Mouse (Mus musculus) CH12.LX (cell line): ENCODE data around the gene C1qtnf1. TPM values are rescaled to one million over a fixed set of nuclear protein-coding genes. Genes with fewer than 3 reads are reported as not detected.
A peak's percentile ranks its signal among the peaks of the same experiment; 100 is the strongest.

Source experiments
- DNase-seq: peaks from one replicate; pipeline ENCODE4 v3.0.0-alpha.2; 2013; ENCODE audit errors: extremely low read depth
- H3K27ac ChIP-seq: 2 replicates; pipeline ENCODE4 v1.5.1; 2012; ENCODE audit warnings: low read depth, mild to moderate bottlenecking, control low read depth, moderate library complexity; ENCODE audit not compliant: insufficient read depth
- H3K27me3 ChIP-seq: replicated peaks from 2 replicates; pipeline ENCODE3; 2012; ENCODE audit warnings: inconsistent platforms
- H3K36me3 ChIP-seq, 2 experiments: replicated peaks in 1 of 2; 2 replicates each; pipeline versions ENCODE3 to v1.6.1; 2012; ENCODE audit warnings: inconsistent platforms in 1 of 2, low read length in 1 of 2, mild to moderate bottlenecking in 1 of 2, mixed read lengths in 1 of 2, moderate library complexity in 1 of 2; ENCODE audit not compliant: control insufficient read depth in 1 of 2, insufficient read depth in 1 of 2
- H3K4me1 ChIP-seq, 2 experiments: 2 replicates each; pipeline ENCODE4 v1.6.1; 2012; ENCODE audit warnings: inconsistent platforms in 1 of 2, moderate library complexity in 1 of 2; ENCODE audit not compliant: insufficient read depth in 2 of 2, control insufficient read depth in 1 of 2
- H3K4me2 ChIP-seq: 2 replicates; pipeline ENCODE4 v1.6.1; 2012; ENCODE audit warnings: low read depth, mild to moderate bottlenecking, control low read depth; ENCODE audit not compliant: poor library complexity, insufficient read depth, severe bottlenecking
- H3K4me3 ChIP-seq, 3 experiments: fragments of 150-350 bp in 1 of 3; sonication (generic) in 1 of 3; replicated peaks in 1 of 3; 2 replicates each; pipeline versions ENCODE3 to v1.5.1; 2011 to 2012; ENCODE audit warnings: low read depth in 2 of 3, low read length in 2 of 3, mild to moderate bottlenecking in 2 of 3, moderate library complexity in 2 of 3, control low read depth in 1 of 3, improper control_type of control experiment in 1 of 3, inconsistent platforms in 1 of 3, mixed read lengths in 1 of 3; ENCODE audit not compliant: poor library complexity in 1 of 3
- H3K79me2 ChIP-seq: replicated peaks from 2 replicates; pipeline ENCODE4 v1.6.1; 2012; ENCODE audit warnings: mild to moderate bottlenecking, moderate library complexity; ENCODE audit not compliant: control insufficient read depth, poor library complexity, insufficient read depth, severe bottlenecking; ENCODE audit errors: extremely low read depth
- H3K9ac ChIP-seq: 2 replicates; pipeline ENCODE4 v1.6.1; 2012; ENCODE audit warnings: low read depth, mild to moderate bottlenecking, control low read depth, moderate library complexity; ENCODE audit not compliant: insufficient read depth
- H3K9me3 ChIP-seq: replicated peaks from 2 replicates; pipeline ENCODE3; 2012; ENCODE audit warnings: low read length, inconsistent platforms, mixed read lengths
- BHLHE40 ChIP-seq: IDR thresholded peaks from 2 replicates; pipeline ENCODE4 v1.6.1; 2011; ENCODE audit warnings: mild to moderate bottlenecking, low read depth, low read length, improper control_type of control experiment
- CHD1 ChIP-seq: IDR thresholded peaks from 2 replicates; pipeline ENCODE4 v1.6.1; 2012; ENCODE audit warnings: low read depth, low read length, improper control_type of control experiment, inconsistent platforms
- CHD2 ChIP-seq: IDR thresholded peaks from 2 replicates; pipeline ENCODE4 v1.6.1; 2011; ENCODE audit warnings: low read length, improper control_type of control experiment
- CTCF ChIP-seq, 2 experiments: IDR thresholded peaks in 1 of 2; conservative IDR thresholded peaks in 1 of 2; 2 replicates each; pipeline ENCODE4 v1.5.1; 2011 to 2012; ENCODE audit warnings: low read depth in 2 of 2, low read length in 2 of 2, improper control_type of control experiment in 1 of 2, inconsistent platforms in 1 of 2, mild to moderate bottlenecking in 1 of 2, moderate library complexity in 1 of 2
- E2F4 ChIP-seq: IDR thresholded peaks from 2 replicates; pipeline ENCODE4 v1.6.1; 2011; ENCODE audit warnings: low read depth, low read length, improper control_type of control experiment; ENCODE audit not compliant: insufficient replicate concordance
- ELF1 ChIP-seq: IDR thresholded peaks from 2 replicates; pipeline ENCODE4 v1.6.1; 2014; ENCODE audit warnings: low read depth, mild to moderate bottlenecking, inconsistent platforms, low read length, improper control_type of control experiment
- EP300 ChIP-seq: IDR thresholded peaks from 2 replicates; pipeline ENCODE4 v1.6.1; 2011; ENCODE audit warnings: low read length, improper control_type of control experiment
- GABPA ChIP-seq: IDR thresholded peaks from 2 replicates; pipeline ENCODE4 v1.6.1; 2012; ENCODE audit warnings: low read depth, low read length, improper control_type of control experiment, inconsistent platforms; ENCODE audit not compliant: insufficient replicate concordance
- HCFC1 ChIP-seq: IDR thresholded peaks from 2 replicates; pipeline ENCODE4 v1.6.1; 2012; ENCODE audit warnings: low read depth, mild to moderate bottlenecking, inconsistent platforms, low read length, improper control_type of control experiment
- IRF4 ChIP-seq: IDR thresholded peaks from 2 replicates; pipeline ENCODE4 v1.6.1; 2014; ENCODE audit warnings: low read depth, mild to moderate bottlenecking, inconsistent platforms, low read length, improper control_type of control experiment
- JUND ChIP-seq: conservative IDR thresholded peaks from 2 replicates; pipeline ENCODE4 v1.6.1; 2011; ENCODE audit warnings: low read depth, low read length, improper control_type of control experiment
- MAFK ChIP-seq: IDR thresholded peaks from 2 replicates; pipeline ENCODE4 v1.6.1; 2011; ENCODE audit warnings: low read length, improper control_type of control experiment; ENCODE audit not compliant: insufficient replicate concordance
- MAX ChIP-seq: IDR thresholded peaks from 2 replicates; pipeline ENCODE4 v1.6.1; 2011; ENCODE audit warnings: low read length, improper control_type of control experiment
- MAZ ChIP-seq: IDR thresholded peaks from 2 replicates; pipeline ENCODE4 v1.6.1; 2012; ENCODE audit warnings: low read depth, mild to moderate bottlenecking, inconsistent platforms, low read length, improper control_type of control experiment, moderate library complexity
- MEF2A ChIP-seq: IDR thresholded peaks from 2 replicates; pipeline ENCODE4 v1.6.1; 2014; ENCODE audit warnings: low read depth, mild to moderate bottlenecking, inconsistent platforms, low read length, improper control_type of control experiment, borderline replicate concordance
- MXI1 ChIP-seq: IDR thresholded peaks from 2 replicates; pipeline ENCODE4 v1.6.1; 2011; ENCODE audit warnings: mild to moderate bottlenecking, low read depth, low read length, improper control_type of control experiment
- MYC ChIP-seq: IDR thresholded peaks from 2 replicates; pipeline ENCODE4 v1.6.1; 2011; ENCODE audit warnings: low read depth, mild to moderate bottlenecking, improper control_type of control experiment, low read length
- NELFE ChIP-seq: IDR thresholded peaks from 2 replicates; pipeline ENCODE4 v1.6.1; 2011; ENCODE audit warnings: low read depth, low read length, improper control_type of control experiment
- NRF1 ChIP-seq: IDR thresholded peaks from 2 replicates; pipeline ENCODE4 v1.6.1; 2014; ENCODE audit warnings: low read depth, mild to moderate bottlenecking, inconsistent platforms, low read length, improper control_type of control experiment, moderate library complexity
- PAX5 ChIP-seq: IDR thresholded peaks from 2 replicates; pipeline ENCODE4 v1.6.1; 2012; ENCODE audit warnings: low read length, inconsistent platforms, mixed read lengths
- POLR2A ChIP-seq: IDR thresholded peaks from 2 replicates; pipeline ENCODE4 v1.6.1; 2011; ENCODE audit warnings: low read depth, mild to moderate bottlenecking, improper control_type of control experiment, low read length
- POLR2AphosphoS2 ChIP-seq: IDR thresholded peaks from 2 replicates; pipeline ENCODE4 v1.6.1; 2011; ENCODE audit warnings: low read depth, low read length, improper control_type of control experiment
- RAD21 ChIP-seq: IDR thresholded peaks from 2 replicates; pipeline ENCODE4 v1.6.1; 2011; ENCODE audit warnings: low read depth, mild to moderate bottlenecking, low read length, improper control_type of control experiment, moderate library complexity
- RCOR1 ChIP-seq: conservative IDR thresholded peaks from 2 replicates; pipeline ENCODE4 v1.6.1; 2012; ENCODE audit warnings: low read depth, mild to moderate bottlenecking, inconsistent platforms, low read length, improper control_type of control experiment
- SIN3A ChIP-seq: IDR thresholded peaks from 2 replicates; pipeline ENCODE4 v1.6.1; 2012; ENCODE audit warnings: low read length, improper control_type of control experiment, inconsistent platforms
- SMC3 ChIP-seq: IDR thresholded peaks from 2 replicates; pipeline ENCODE4 v1.6.1; 2011; ENCODE audit warnings: low read depth, low read length, improper control_type of control experiment
- TBP ChIP-seq: conservative IDR thresholded peaks from 2 replicates; pipeline ENCODE4 v1.6.1; 2011; ENCODE audit warnings: low read depth, low read length, improper control_type of control experiment
- TCF12 ChIP-seq: IDR thresholded peaks from 2 replicates; pipeline ENCODE4 v1.6.1; 2014; ENCODE audit warnings: low read depth, mild to moderate bottlenecking, inconsistent platforms, low read length, improper control_type of control experiment
- UBTF ChIP-seq: IDR thresholded peaks from 2 replicates; pipeline ENCODE4 v1.6.1; 2012; ENCODE audit warnings: low read depth, mild to moderate bottlenecking, inconsistent platforms, low read length, improper control_type of control experiment, moderate library complexity
- USF2 ChIP-seq: conservative IDR thresholded peaks from 2 replicates; pipeline ENCODE4 v1.6.1; 2011; ENCODE audit warnings: low read depth, low read length, improper control_type of control experiment
- ZMIZ1 ChIP-seq: IDR thresholded peaks from 2 replicates; pipeline ENCODE4 v1.6.1; 2012; ENCODE audit warnings: low read depth, mild to moderate bottlenecking, inconsistent platforms, low read length, improper control_type of control experiment
- ZNF384 ChIP-seq: IDR thresholded peaks from 2 replicates; pipeline ENCODE4 v1.6.1; 2012; ENCODE audit warnings: low read depth, low read length, improper control_type of control experiment, inconsistent platforms
- dilution Hi-C: fragments of 300-500 bp; cut with MboI; formaldehyde crosslinking; loops from 2 replicates; pipeline ENCODE4 v1.14.3; 2020; ENCODE audit warnings: low sequenced_read_pairs; ENCODE audit not compliant: extremely low pct_unique_long_range_greater_than_20kb, extremely low pct_ligation_motif_present
- in situ Hi-C: fragments of 300-500 bp; cut with MboI; formaldehyde crosslinking; loops from 3 replicates; pipeline ENCODE4 v1.14.3; 2019; ENCODE audit warnings: low sequenced_read_pairs, low pct_ligation_motif_present, low pct_unique_long_range_greater_than_20kb, mixed read lengths
- polyA plus RNA-seq: library from polyadenylated mRNA; unstranded; fragments of >175 nt; gene quantifications from 2 replicates; pipeline ENCODE4 v1.2.1, GENCODE M21; 2012; ENCODE audit warnings: low read depth; ENCODE audit not compliant: insufficient read length
- total RNA-seq, 2 experiments: library from RNA; depleted of rRNA; stranded (reverse); fragments of 300-350 nt in 1 of 2; fragments of >200 nt in 1 of 2; gene quantifications; 2 replicates each; pipeline ENCODE4 v1.2.3; 2012 to 2014

C1qtnf1 gene
- total and polyA plus RNA-seq, 3 experiments, result 0.13 to 0.19 TPM; not detected in 1

- TF ChIP-seq MYC (no peak), UBTF (no peak), MEF2A (no peak), EP300 (no peak), PAX5 (no peak), TCF12 (no peak), MAZ (no peak), MAX (no peak), NELFE (no peak), HCFC1 (no peak), RCOR1 (no peak)
- Histone ChIP-seq H3K4me3 (no peak overlapping the region), H3K79me2 (peaks cover 16% of the 10 kb centered on the region), H3K36me3 (peaks cover 18 to 24% of the 10 kb centered on the region in 2 experiments), H3K9me3 (no peaks in the 10 kb centered on the region), H3K27ac (no peak overlapping the region), H3K4me2 (no peak overlapping the region), H3K27me3 (peaks cover 21% of the 10 kb centered on the region), H3K4me1 (peaks cover 23 to 48% of the 10 kb centered on the region in 2 experiments), H3K9ac (no peak overlapping the region)
- dilution Hi-C loops (no loop called here), in situ Hi-C loops (no loop called here)
- no peak for DNase-seq
Observed at GRCm38 (mm10) chr11:118420261-118420660, 7.7 kb upstream of the C1qtnf1 start.

- dilution Hi-C loops (no loop called here), in situ Hi-C loops (no loop called here)
- Histone ChIP-seq H3K4me1 (peaks cover 14 to 32% of the 10 kb centered on the region in 2 experiments), H3K9ac (peak overlapping the region; percentile 29), H3K9me3 (no peaks in the 10 kb centered on the region), H3K79me2 (peaks cover 2% of the 10 kb centered on the region; the same call in 1 of the 2 replicates), H3K27me3 (peaks cover 49% of the 10 kb centered on the region), H3K4me3 (peak overlapping the region in 1 of 3 experiments; percentile 20), H3K4me2 (peak overlapping the region; percentile 67), H3K27ac (no peak overlapping the region), H3K36me3 (no peaks in the 10 kb centered on the region)
- peak; percentile 87 for DNase-seq
- no peak for TF ChIP-seq SIN3A
- no peak for TF ChIP-seq ZNF384
- no peak for TF ChIP-seq MAX
- TF ChIP-seq TBP, result no peak
- TF ChIP-seq CHD1, result no peak
- no peak for TF ChIP-seq E2F4
- no peak for TF ChIP-seq BHLHE40
- TF ChIP-seq JUND, result no peak
- TF ChIP-seq EP300, result no peak
- TF ChIP-seq ZMIZ1, result no peak
- TF ChIP-seq NELFE, result no peak
- 0 out of 2 replicates have a peak, but pooled peaks have one; percentile 10 for TF ChIP-seq IRF4
- TF ChIP-seq MXI1, result no peak
- TF ChIP-seq POLR2A, result no peak
- TF ChIP-seq MEF2A, result 0 out of 2 replicates have a peak, but pooled peaks have one; percentile 18
- no peak for TF ChIP-seq UBTF
- no peak for TF ChIP-seq USF2
- no peak for TF ChIP-seq HCFC1
- peak; percentile 58; the same call in 1 of the 2 replicates for TF ChIP-seq MAFK
- no peak; the same call in 1 of the 2 replicates for TF ChIP-seq ELF1
- TF ChIP-seq GABPA, result no peak
- TF ChIP-seq SMC3, result peak; percentile 83
- no peak for TF ChIP-seq NRF1
- TF ChIP-seq PAX5, result no peak
- TF ChIP-seq POLR2AphosphoS2, result no peak
- TF ChIP-seq CHD2, result no peak
- peak; percentile 84 to 96 for TF ChIP-seq CTCF (conservative IDR thresholded peaks at IDR 0.05 in 1 of 2, IDR thresholded peaks at IDR 0.05 in 1 of 2; ENCODE audit: low read depth in 2 of 2, low read length in 2 of 2)
- TF ChIP-seq RAD21, result peak; percentile 88
Observed at GRCm38 (mm10) chr11:118423266-118423971, 4.6 kb upstream of the C1qtnf1 start.
